Mouse (Mus musculus) hindbrain, embryonic 16.5 days (tissue): ENCODE measurements around the gene Hist1h3b. TPM values are rescaled to one million over a fixed set of nuclear protein-coding genes. Genes with fewer than 3 reads are reported as not detected.

ENCODE experiments used
- ATAC-seq: fragments of 200-750 bp; cut with Nextera tagmentation; 2 replicates; pipeline ENCODE4 v1.8.0; 2017; ENCODE audit warnings: moderate TSS enrichment, moderate library complexity
- H3K27ac ChIP-seq: fragments of 300-500 bp; sonication (generic); 2 replicates; pipeline ENCODE4 v1.5.1; 2014; ENCODE audit warnings: low read depth, mild to moderate bottlenecking, control low read depth, low read length, moderate library complexity
- H3K27me3 ChIP-seq: fragments of 300-500 bp; sonication (generic); replicated peaks from 2 replicates; pipeline ENCODE4 v1.6.1; 2014; ENCODE audit warnings: low read length; ENCODE audit not compliant: control insufficient read depth, insufficient read depth
- H3K36me3 ChIP-seq: fragments of 300-500 bp; sonication (generic); 2 replicates; pipeline ENCODE4 v1.6.1; 2014; ENCODE audit warnings: mild to moderate bottlenecking, low read length, moderate library complexity, mixed read lengths; ENCODE audit not compliant: control insufficient read depth, insufficient read depth
- H3K4me1 ChIP-seq: fragments of 300-500 bp; sonication (generic); 2 replicates; pipeline ENCODE4 v1.6.1; 2014; ENCODE audit warnings: low read depth, low read length; ENCODE audit not compliant: control insufficient read depth, insufficient read depth
- H3K4me2 ChIP-seq: fragments of 300-500 bp; sonication (generic); 2 replicates; pipeline ENCODE4 v1.6.1; 2014; ENCODE audit warnings: mild to moderate bottlenecking, low read length, control low read depth, moderate library complexity
- H3K4me3 ChIP-seq: fragments of 300-500 bp; sonication (generic); 2 replicates; pipeline ENCODE4 v1.5.1; 2014; ENCODE audit warnings: mild to moderate bottlenecking, low read length, control low read depth, moderate library complexity
- H3K9ac ChIP-seq: fragments of 300-500 bp; sonication (generic); 2 replicates; pipeline ENCODE4 v1.6.1; 2014; ENCODE audit warnings: low read depth, mild to moderate bottlenecking, control low read depth, low read length, moderate library complexity
- H3K9me3 ChIP-seq: fragments of 300-500 bp; sonication (generic); 2 replicates; pipeline ENCODE4 v1.6.1; 2014; ENCODE audit warnings: mild to moderate bottlenecking, low read length, moderate library complexity; ENCODE audit not compliant: control insufficient read depth
- WGBS: fragments of 180-500 bp; shearing (Covaris S2); extraction: QIAGEN DNeasy Blood & Tissue Kit; methylation state at CpG from one replicate; pipeline ENCODE4 v1.1.7; 2014; 5-methylcytosine and 5-hydroxymethylcytosine counted together
- polyA plus RNA-seq: library from polyadenylated mRNA; unstranded; fragments of >200 nt; fragmentation: Nextera tagmentation; extraction: Ambion mirVana; gene quantifications from 2 replicates; pipeline ENCODE4 v1.2.1, GENCODE M21; 2015

The Hist1h3b gene
- polyA plus RNA-seq, 1 experiment from 2014 or later, result 1.7 TPM

GRCm38 (mm10) chr13:23732156-23732804 lies 19.8 kb upstream of the Hist1h3b start:
- Histone ChIP-seq H3K27me3 (no peaks in the 10 kb centered on the region), H3K36me3 (no peaks in the 10 kb centered on the region), H3K27ac (no peak overlapping the region), H3K9me3 (no peaks in the 10 kb centered on the region), H3K4me1 (no peaks in the 10 kb centered on the region), H3K4me2 (no peak overlapping the region), H3K4me3 (no peak overlapping the region), H3K9ac (no peak overlapping the region)
- WGBS, result 23% methylated on average over 8 of the region's 8 CpGs
- no peak for ATAC-seq

GRCm38 (mm10) chr13:23737091-23737490 lies 15.0 kb upstream of the Hist1h3b start:
- H3K4me1 ChIP-seq, result peaks cover 9% of the 10 kb centered on the region
- ATAC-seq, result no peak
- H3K9ac ChIP-seq, result no peak overlapping the region
- H3K4me3 ChIP-seq, result no peak overlapping the region
- 86% methylated on average over 5 of the region's 5 CpGs for WGBS
- H3K4me2 ChIP-seq, result no peak overlapping the region
- no peak overlapping the region for H3K27ac ChIP-seq
- H3K36me3 ChIP-seq, result no peaks in the 10 kb centered on the region
- no peaks in the 10 kb centered on the region for H3K9me3 ChIP-seq
- no peaks in the 10 kb centered on the region for H3K27me3 ChIP-seq

- no peak for ATAC-seq
- H3K4me2 ChIP-seq, result peak overlapping the region; percentile 95
- H3K9me3 ChIP-seq, result no peaks in the 10 kb centered on the region
- H3K4me3 ChIP-seq, result peak overlapping the region; percentile 53
- 20% methylated on average over 4 of the region's 4 CpGs for WGBS
- peaks cover 9% of the 10 kb centered on the region for H3K4me1 ChIP-seq
- H3K27me3 ChIP-seq, result no peaks in the 10 kb centered on the region
- peak overlapping the region; percentile 77 for H3K27ac ChIP-seq
- H3K36me3 ChIP-seq, result no peaks in the 10 kb centered on the region
- peak overlapping the region; percentile 64 for H3K9ac ChIP-seq
Observed at GRCm38 (mm10) chr13:23738041-23738440, 14.0 kb upstream of the Hist1h3b start.

- no peaks in the 10 kb centered on the region for H3K27me3 ChIP-seq
Observed at GRCm38 (mm10) chr13:23738677-23739068, 13.4 kb upstream of the Hist1h3b start, which contains the start of gene Hist1h1c. Gene Hist1h1c, plus strand, starts transcription at chr13:23738808.

GRCm38 (mm10) chr13:23739069-23739921 lies 12.8 kb upstream of the Hist1h3b start:
- Histone ChIP-seq H3K27ac (peak overlapping the region; percentile 77), H3K4me2 (peak overlapping the region; percentile 95), H3K9me3 (no peaks in the 10 kb centered on the region), H3K36me3 (no peaks in the 10 kb centered on the region), H3K27me3 (no peaks in the 10 kb centered on the region), H3K4me1 (peaks cover 9% of the 10 kb centered on the region), H3K4me3 (peak overlapping the region; percentile 53), H3K9ac (peak overlapping the region; percentile 64)
- ATAC-seq, result peak; percentile 96
- WGBS, result under 1% methylated on average over 36 of the region's 39 CpGs

More at GRCm38 (mm10) chr13:23738677-23739068, 13.4 kb upstream of the Hist1h3b start, which contains the start of gene Hist1h1c:
- H3K36me3 ChIP-seq, result no peaks in the 10 kb centered on the region
- no peaks in the 10 kb centered on the region for H3K9me3 ChIP-seq
- WGBS, result under 1% methylated on average over 31 of the region's 38 CpGs
- H3K9ac ChIP-seq, result peak within 1 kb of the TSS; percentile 64
- peak within 1 kb of the TSS; percentile 77 for H3K27ac ChIP-seq
- H3K4me3 ChIP-seq, result peak within 1 kb of the TSS; percentile 53
- H3K4me1 ChIP-seq, result peaks cover 9% of the 10 kb centered on the region
- peak; percentile 94 for ATAC-seq
- H3K4me2 ChIP-seq, result peak within 1 kb of the TSS; percentile 95

GRCm38 (mm10) chr13:23739922-23740252 lies 12.2 kb upstream of the Hist1h3b start:
- H3K4me1 ChIP-seq, result peaks cover 9% of the 10 kb centered on the region
- H3K9me3 ChIP-seq, result no peaks in the 10 kb centered on the region
- H3K4me2 ChIP-seq, result peak overlapping the region; percentile 95
- H3K9ac ChIP-seq, result peak overlapping the region; percentile 64
- peak; percentile 53; the same call in 1 of the 2 replicates for ATAC-seq
- H3K36me3 ChIP-seq, result no peaks in the 10 kb centered on the region
- H3K27ac ChIP-seq, result peak overlapping the region; percentile 77
- H3K4me3 ChIP-seq, result peak overlapping the region; percentile 53
- WGBS, result 1% methylated on average over 14 of the region's 14 CpGs
- no peaks in the 10 kb centered on the region for H3K27me3 ChIP-seq

GRCm38 (mm10) chr13:23740256-23740840 lies 11.7 kb upstream of the Hist1h3b start:
- Histone ChIP-seq H3K4me1 (peaks cover 9% of the 10 kb centered on the region), H3K9ac (peak overlapping the region; percentile 64), H3K4me2 (peak overlapping the region; percentile 95), H3K4me3 (peak overlapping the region; percentile 53), H3K9me3 (no peaks in the 10 kb centered on the region), H3K27me3 (no peaks in the 10 kb centered on the region), H3K36me3 (no peaks in the 10 kb centered on the region), H3K27ac (peak overlapping the region; percentile 77)
- ATAC-seq, result peak; percentile 1; the same call in 1 of the 2 replicates
- WGBS, result 31% methylated on average over 13 of the region's 13 CpGs

- H3K4me3 ChIP-seq, result no peak overlapping the region
- peaks cover 13% of the 10 kb centered on the region for H3K4me1 ChIP-seq
- H3K27me3 ChIP-seq, result no peaks in the 10 kb centered on the region
- no peak overlapping the region for H3K27ac ChIP-seq
- WGBS, result 71% methylated on average over 5 of the region's 5 CpGs
- H3K9me3 ChIP-seq, result no peaks in the 10 kb centered on the region
- H3K4me2 ChIP-seq, result peak overlapping the region; percentile 95
- no peak for ATAC-seq
- no peak overlapping the region for H3K9ac ChIP-seq
- H3K36me3 ChIP-seq, result no peaks in the 10 kb centered on the region
Observed at GRCm38 (mm10) chr13:23740910-23741309, 11.2 kb upstream of the Hist1h3b start.

- Histone ChIP-seq H3K27ac (no peak overlapping the region), H3K9me3 (no peaks in the 10 kb centered on the region), H3K4me2 (no peak overlapping the region), H3K36me3 (no peaks in the 10 kb centered on the region), H3K4me3 (no peak overlapping the region), H3K4me1 (peaks cover 14% of the 10 kb centered on the region), H3K27me3 (no peaks in the 10 kb centered on the region), H3K9ac (no peak overlapping the region)
- no peak for ATAC-seq
Observed at GRCm38 (mm10) chr13:23742007-23742406, 10.1 kb upstream of the Hist1h3b start.
